Mouse (Mus musculus) small intestine, adult 2 months (tissue): ENCODE results near the gene Usp24.

Source experiments
- CTCF ChIP-seq: fragments of 200-500 bp; IDR thresholded peaks from 2 replicates; pipeline ENCODE4 v1.5.1; 2012; ENCODE audit warnings: low read depth, mild to moderate bottlenecking, control low read depth, inconsistent platforms, low read length, moderate library complexity, mixed read lengths; ENCODE audit not compliant: insufficient replicate concordance, insufficient read length; ENCODE audit errors: extremely low read depth
- POLR2A ChIP-seq: fragments of 200-500 bp; IDR thresholded peaks from 2 replicates; pipeline ENCODE4 v1.6.1; 2012; ENCODE audit warnings: low read depth, mild to moderate bottlenecking, control low read depth, inconsistent platforms, low read length, moderate library complexity

GRCm38 (mm10) chr4:106429106-106429505, 113.1 kb downstream of the Usp24 start:
- TF ChIP-seq CTCF (no peak), POLR2A (no peak)
